Mouse (Mus musculus): ENCODE measurements around the gene Rnf34. TPM values are rescaled to one million over a fixed set of nuclear protein-coding genes. Genes with fewer than 3 reads are reported as not detected.
A peak's percentile ranks its signal among the peaks of the same experiment; 100 is the strongest.

Gene Rnf34
- total and polyA plus RNA-seq, 3 experiments, result 18.4 to 29.1 (median 24.6) TPM

DNA sequence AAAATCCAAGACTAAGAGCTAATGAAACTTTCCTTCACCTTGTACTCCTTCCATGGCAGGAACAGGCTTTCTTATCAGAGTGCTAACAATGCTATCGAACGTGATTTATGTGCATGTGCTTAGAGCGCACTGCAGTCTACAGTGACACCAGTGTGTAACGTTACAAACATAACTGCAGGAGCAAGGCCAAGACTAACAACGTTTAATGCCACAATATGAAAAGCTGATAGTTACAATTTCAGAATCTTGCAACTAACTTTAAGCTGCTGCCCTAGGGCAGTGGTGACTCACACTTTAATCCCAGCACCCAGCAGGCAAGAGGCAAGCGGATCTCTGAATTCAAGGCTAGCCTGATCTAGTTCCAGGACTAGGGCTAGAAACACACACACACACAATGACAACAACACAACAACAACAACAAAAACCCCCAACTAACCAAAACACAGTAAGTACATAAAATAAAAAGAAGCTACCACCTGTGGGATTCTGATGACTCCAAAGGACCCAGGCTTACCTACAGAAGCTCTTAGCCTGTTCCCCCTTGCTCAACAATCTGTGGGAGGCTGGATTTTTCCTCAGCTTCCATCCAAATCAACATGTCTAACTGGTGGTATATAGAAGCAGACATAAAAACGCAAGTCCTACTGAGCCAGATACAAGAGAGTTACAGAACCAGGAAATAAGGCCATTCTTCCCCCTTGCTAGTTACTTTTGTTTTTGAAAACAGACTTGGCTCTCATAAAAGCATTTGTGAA lies 34.9 kb downstream of the Rnf34 start:
- H3K4me3 ChIP-seq (replicated peaks in 1 of 3; ENCODE audit: low read depth in 2 of 3, low read length in 2 of 3, poor library complexity in 1 of 3), result no peak overlapping the region
- peak overlapping the region; percentile 48; the same call in 1 of the 2 replicates for H3K4me2 ChIP-seq (ENCODE audit: insufficient read depth, low read depth, poor library complexity, severe bottlenecking)
- in situ Hi-C loops (cut with MboI; ENCODE audit: low pct_ligation_motif_present, low pct_unique_long_range_greater_than_20kb, low sequenced_read_pairs), result no loop called here
- DNase-seq (ENCODE audit: extremely low read depth), result no peak
- H3K27ac ChIP-seq (ENCODE audit: insufficient read depth, low read depth), result peak overlapping the region; percentile 75
- TF ChIP-seq MAFK (IDR thresholded peaks at IDR 0.05; ENCODE audit: insufficient replicate concordance, low read length) (no peak), JUND (conservative IDR thresholded peaks at IDR 0.05; ENCODE audit: low read depth, low read length) (no peak), CTCF (conservative IDR thresholded peaks at IDR 0.05 in 1 of 2, IDR thresholded peaks at IDR 0.05 in 1 of 2; ENCODE audit: low read depth in 2 of 2, low read length in 2 of 2) (no peak), POLR2A (IDR thresholded peaks at IDR 0.05; ENCODE audit: low read depth, low read length) (no peak), USF2 (conservative IDR thresholded peaks at IDR 0.05; ENCODE audit: low read depth, low read length) (no peak), CHD2 (IDR thresholded peaks at IDR 0.05; ENCODE audit: low read length) (no peak), MYC (IDR thresholded peaks at IDR 0.05; ENCODE audit: low read depth, low read length) (no peak), NRF1 (IDR thresholded peaks at IDR 0.05; ENCODE audit: low read depth, low read length) (no peak), EP300 (IDR thresholded peaks at IDR 0.05; ENCODE audit: low read length) (no peak), ZC3H11A (IDR thresholded peaks at IDR 0.05; ENCODE audit: low read depth, low read length) (no peak), SMC3 (IDR thresholded peaks at IDR 0.05; ENCODE audit: low read depth, low read length) (no peak), RAD21 (IDR thresholded peaks at IDR 0.05; ENCODE audit: low read depth, low read length) (no peak), ZMIZ1 (IDR thresholded peaks at IDR 0.05; ENCODE audit: low read depth, low read length) (no peak; the same call in 1 of the 2 replicates), JUN (IDR thresholded peaks at IDR 0.05; ENCODE audit: insufficient read depth, low read depth, low read length) (no peak), USF1 (IDR thresholded peaks at IDR 0.05; ENCODE audit: low read depth, low read length) (no peak), SIN3A (IDR thresholded peaks at IDR 0.05; ENCODE audit: low read length) (no peak), PAX5 (IDR thresholded peaks at IDR 0.05; ENCODE audit: low read length) (no peak), BHLHE40 (IDR thresholded peaks at IDR 0.05; ENCODE audit: low read depth, low read length) (no peak), E2F4 (IDR thresholded peaks at IDR 0.05; ENCODE audit: insufficient replicate concordance, low read depth, low read length) (no peak)
- H3K79me2 ChIP-seq (replicated peaks; ENCODE audit: control insufficient read depth, extremely low read depth, insufficient read depth, poor library complexity, severe bottlenecking), result peaks cover 86% of the 10 kb centered on the region
- dilution Hi-C loops (cut with MboI; ENCODE audit: extremely low pct_ligation_motif_present, extremely low pct_unique_long_range_greater_than_20kb, low sequenced_read_pairs), result no loop called here
- H3K36me3 ChIP-seq (replicated peaks in 1 of 2; ENCODE audit: control insufficient read depth in 1 of 2, insufficient read depth in 1 of 2, low read length in 1 of 2), result peaks cover 36 to 78% of the 10 kb centered on the region in 2 experiments
- H3K4me1 ChIP-seq (ENCODE audit: control insufficient read depth in 1 of 2, insufficient read depth in 2 of 2), result peaks cover 41 to 96% of the 10 kb centered on the region in 2 experiments
- no peaks in the 10 kb centered on the region for H3K27me3 ChIP-seq (replicated peaks)
- no peaks in the 10 kb centered on the region for H3K9me3 ChIP-seq (replicated peaks; ENCODE audit: low read length)
- peak overlapping the region; percentile 45 for H3K9ac ChIP-seq (ENCODE audit: insufficient read depth, low read depth)

DNA sequence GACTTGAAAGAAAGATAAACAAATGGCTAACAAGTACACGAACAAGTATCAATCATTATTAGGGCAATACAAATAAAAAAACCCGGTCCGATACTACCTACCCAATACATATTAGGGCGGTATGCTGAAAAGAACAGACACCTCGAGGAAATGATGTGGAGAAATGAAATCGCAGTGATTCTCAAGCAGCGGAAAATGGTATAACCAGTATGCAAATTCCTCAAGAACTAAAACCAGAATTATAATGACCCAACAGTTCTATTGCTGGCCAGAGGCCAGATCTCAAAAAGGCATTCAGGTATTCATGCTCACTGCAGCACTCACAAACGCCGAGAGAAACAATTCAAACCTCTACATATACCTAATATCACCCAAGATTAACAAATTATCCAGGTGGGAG lies 37.2 kb downstream of the Rnf34 start:
- H3K9me3 ChIP-seq (replicated peaks; ENCODE audit: low read length), result no peaks in the 10 kb centered on the region
- dilution Hi-C loops (cut with MboI; ENCODE audit: extremely low pct_ligation_motif_present, extremely low pct_unique_long_range_greater_than_20kb, low sequenced_read_pairs), result no loop called here
- TF ChIP-seq ZMIZ1 (IDR thresholded peaks at IDR 0.05; ENCODE audit: low read depth, low read length) (no peak), MAX (IDR thresholded peaks at IDR 0.05; ENCODE audit: low read length) (no peak), MXI1 (IDR thresholded peaks at IDR 0.05; ENCODE audit: low read depth, low read length) (no peak), NRF1 (IDR thresholded peaks at IDR 0.05; ENCODE audit: low read depth, low read length) (no peak), MEF2A (IDR thresholded peaks at IDR 0.05; ENCODE audit: borderline replicate concordance, low read depth, low read length) (no peak), E2F4 (IDR thresholded peaks at IDR 0.05; ENCODE audit: insufficient replicate concordance, low read depth, low read length) (no peak), ZKSCAN1 (IDR thresholded peaks at IDR 0.05; ENCODE audit: borderline replicate concordance, low read depth, low read length) (no peak), USF1 (IDR thresholded peaks at IDR 0.05; ENCODE audit: low read depth, low read length) (no peak), ZNF384 (IDR thresholded peaks at IDR 0.05; ENCODE audit: low read depth, low read length) (no peak; the same call in 1 of the 2 replicates), USF2 (conservative IDR thresholded peaks at IDR 0.05; ENCODE audit: low read depth, low read length) (no peak), ZC3H11A (IDR thresholded peaks at IDR 0.05; ENCODE audit: low read depth, low read length) (no peak), MAFK (IDR thresholded peaks at IDR 0.05; ENCODE audit: insufficient replicate concordance, low read length) (no peak), PAX5 (IDR thresholded peaks at IDR 0.05; ENCODE audit: low read length) (no peak), ELF1 (IDR thresholded peaks at IDR 0.05; ENCODE audit: low read depth, low read length) (no peak), SMC3 (IDR thresholded peaks at IDR 0.05; ENCODE audit: low read depth, low read length) (no peak), BHLHE40 (IDR thresholded peaks at IDR 0.05; ENCODE audit: low read depth, low read length) (no peak), ETS1 (conservative IDR thresholded peaks at IDR 0.05; ENCODE audit: low read depth, low read length) (no peak), GABPA (IDR thresholded peaks at IDR 0.05; ENCODE audit: insufficient replicate concordance, low read depth, low read length) (no peak), POLR2AphosphoS2 (IDR thresholded peaks at IDR 0.05; ENCODE audit: low read depth, low read length) (no peak), SIN3A (IDR thresholded peaks at IDR 0.05; ENCODE audit: low read length) (no peak), RCOR1 (conservative IDR thresholded peaks at IDR 0.05; ENCODE audit: low read depth, low read length) (no peak), IRF4 (IDR thresholded peaks at IDR 0.05; ENCODE audit: low read depth, low read length) (peak; percentile 6; the same call in 1 of the 2 replicates)

More for the DNA sequence above, 37.2 kb downstream of the Rnf34 start:
- Histone ChIP-seq H3K4me3 (replicated peaks in 1 of 3; ENCODE audit: low read depth in 2 of 3, low read length in 2 of 3, poor library complexity in 1 of 3) (no peak overlapping the region), H3K9ac (ENCODE audit: insufficient read depth, low read depth) (no peak overlapping the region), H3K36me3 (replicated peaks in 1 of 2; ENCODE audit: control insufficient read depth in 1 of 2, insufficient read depth in 1 of 2, low read length in 1 of 2) (peaks cover 21 to 76% of the 10 kb centered on the region in 2 experiments), H3K4me2 (ENCODE audit: insufficient read depth, low read depth, poor library complexity, severe bottlenecking) (peak overlapping the region; percentile 56), H3K4me1 (ENCODE audit: control insufficient read depth in 1 of 2, insufficient read depth in 2 of 2) (peaks cover 50 to 96% of the 10 kb centered on the region in 2 experiments), H3K79me2 (replicated peaks; ENCODE audit: control insufficient read depth, extremely low read depth, insufficient read depth, poor library complexity, severe bottlenecking) (peaks cover 86% of the 10 kb centered on the region), H3K27ac (ENCODE audit: insufficient read depth, low read depth) (peak overlapping the region; percentile 14; the same call in 1 of the 2 replicates), H3K27me3 (replicated peaks) (no peaks in the 10 kb centered on the region)
- DNase-seq (ENCODE audit: extremely low read depth), result peak; percentile 64
- in situ Hi-C loops (cut with MboI; ENCODE audit: low pct_ligation_motif_present, low pct_unique_long_range_greater_than_20kb, low sequenced_read_pairs), result no loop called here
